22 mouse cellular contexts compared by ENCODE assay signal in genomic region chr5:51045872-51046271, GRCm38 (mm10).
DNase-seq lines count a peak whose midpoint lies in the region; ATAC-seq and TF ChIP-seq lines count a peak whose summit lies in the region.
"Had no signal": no experiment of that assay in that cellular context is flagged by ENCODE, and none has a peak within 500 bp of the region (broad histone marks: within the 10 kb centered on the region; RNA-seq: fewer than 3 reads in every experiment).

No protein-coding gene starts in this region.

- no peaks in the 10 kb centered on the region for H3K9me3 ChIP-seq in forebrain, embryonic 14.5 days (replicated peaks; ENCODE audit: control insufficient read depth, low read length)
- H3K9me3 ChIP-seq in forebrain, embryonic 10.5 days: no peaks in the 10 kb centered on the region
- H3K9me3 ChIP-seq in kidney, embryonic 16.5 days (ENCODE audit: low read length): no peaks in the 10 kb centered on the region
- H3K9me3 ChIP-seq: embryonic facial prominence, embryonic 12.5 days; heart, embryonic 15.5 days; limb, embryonic 10.5 days; stomach, embryonic 15.5 days had no signal

- no peak overlapping the region for H3K9ac ChIP-seq in forebrain, embryonic 14.5 days (ENCODE audit: low read length)
- no peak overlapping the region for H3K9ac ChIP-seq in kidney, embryonic 16.5 days (replicated peaks; ENCODE audit: low read length)
- H3K9ac ChIP-seq: embryonic facial prominence, embryonic 12.5 days; heart, embryonic 15.5 days; liver, postnatal 0 days; stomach, embryonic 15.5 days had no signal

- H3K27ac ChIP-seq in forebrain, embryonic 14.5 days (ENCODE audit: low read depth, low read length): no peak overlapping the region
- no peak overlapping the region for H3K27ac ChIP-seq in forebrain, embryonic 10.5 days
- no peak overlapping the region for H3K27ac ChIP-seq in kidney, adult 2 months (ENCODE audit: insufficient read depth, low read depth, low read length)
- no peak overlapping the region for H3K27ac ChIP-seq in kidney, embryonic 16.5 days (ENCODE audit: low read length)
- H3K27ac ChIP-seq: embryonic facial prominence, embryonic 12.5 days; heart, embryonic 15.5 days; kidney, postnatal 0 days; left cerebral cortex, adult 2 months; limb, embryonic 10.5 days; stomach, embryonic 15.5 days had no signal

- no peaks in the 10 kb centered on the region for H3K27me3 ChIP-seq in forebrain, embryonic 14.5 days (replicated peaks; ENCODE audit: control insufficient read depth, insufficient read depth, low read length)
- H3K27me3 ChIP-seq in forebrain, embryonic 10.5 days (ENCODE audit: poor library complexity, severe bottlenecking): no peaks in the 10 kb centered on the region
- no peaks in the 10 kb centered on the region for H3K27me3 ChIP-seq in kidney, adult 2 months (replicated peaks; ENCODE audit: control insufficient read depth, insufficient read depth, low read length)
- H3K27me3 ChIP-seq in kidney, embryonic 16.5 days (ENCODE audit: insufficient read depth, low read length): no peaks in the 10 kb centered on the region
- H3K27me3 ChIP-seq in Patski: no peaks in the 10 kb centered on the region
- H3K27me3 ChIP-seq: embryonic facial prominence, embryonic 12.5 days; heart, embryonic 15.5 days; megakaryocyte, embryonic 14.5 days; stomach, embryonic 15.5 days had no signal

- peak; percentile 25 for DNase-seq in forebrain, embryonic 14.5 days (ENCODE audit: low spot score)
- no peak for DNase-seq in forebrain, embryonic 10.5 days (ENCODE audit: extremely low spot score, low spot score)
- DNase-seq in kidney, adult 2 months: peak; percentile 9
- peak; percentile 91 for DNase-seq in 3T3-L1 (ENCODE audit: low read depth, low spot score)
- peak; percentile 100 for DNase-seq in Patski (ENCODE audit: low read depth, low spot score)
- DNase-seq: adrenal gland, postnatal 36 days; cerebellum, adult 18-20 months; gastrocnemius, postnatal 36 days; heart, postnatal 4 days; liver, postnatal 0 days; midbrain, embryonic 14.5 days; thymus, adult 18-20 months had no signal

- no peaks in the 10 kb centered on the region for H3K4me1 ChIP-seq in forebrain, embryonic 14.5 days (ENCODE audit: control insufficient read depth, insufficient read depth, low read length)
- H3K4me1 ChIP-seq in forebrain, embryonic 10.5 days: no peaks in the 10 kb centered on the region
- H3K4me1 ChIP-seq in kidney, adult 2 months (ENCODE audit: control insufficient read depth, insufficient read depth, low read length): 0 out of 2 replicates have a peak, but pooled peaks cover 2% of the 10 kb centered on the region
- H3K4me1 ChIP-seq in kidney, embryonic 16.5 days (ENCODE audit: insufficient read depth, low read length): no peaks in the 10 kb centered on the region
- H3K4me1 ChIP-seq: embryonic facial prominence, embryonic 12.5 days; megakaryocyte, embryonic 14.5 days; stomach, embryonic 15.5 days had no signal

- TF ChIP-seq CTCF in kidney, adult 2 months (conservative IDR thresholded peaks at IDR 0.05; ENCODE audit: insufficient read depth, insufficient read length, low read depth, low read length): no peak
- TF ChIP-seq CTCF in Patski (IDR thresholded peaks at IDR 0.05): no peak

- TF ChIP-seq POLR2A in kidney, adult 2 months (IDR thresholded peaks at IDR 0.05; ENCODE audit: low read depth, low read length): no peak

- no peaks in the 10 kb centered on the region for H3K36me3 ChIP-seq in forebrain, embryonic 14.5 days (ENCODE audit: control insufficient read depth, insufficient read depth, low read length)
- H3K36me3 ChIP-seq in forebrain, embryonic 10.5 days (replicated peaks): no peaks in the 10 kb centered on the region
- no peaks in the 10 kb centered on the region for H3K36me3 ChIP-seq in kidney, adult 2 months (ENCODE audit: control insufficient read depth, insufficient read depth, low read length)
- no peaks in the 10 kb centered on the region for H3K36me3 ChIP-seq in kidney, embryonic 16.5 days (ENCODE audit: insufficient read depth, low read length)
- H3K36me3 ChIP-seq: embryonic facial prominence, embryonic 12.5 days; heart, embryonic 15.5 days; limb, embryonic 10.5 days; stomach, embryonic 15.5 days had no signal

- H3K4me3 ChIP-seq in forebrain, embryonic 14.5 days (ENCODE audit: low read depth, low read length): no peak overlapping the region
- no peak overlapping the region for H3K4me3 ChIP-seq in forebrain, embryonic 10.5 days
- H3K4me3 ChIP-seq in kidney, adult 2 months (ENCODE audit: insufficient read depth, low read depth, low read length): no peak overlapping the region
- no peak overlapping the region for H3K4me3 ChIP-seq in kidney, embryonic 16.5 days (ENCODE audit: low read length)
- H3K4me3 ChIP-seq: embryonic facial prominence, embryonic 12.5 days; heart, embryonic 15.5 days; left cerebral cortex, adult 2 months; limb, embryonic 10.5 days; megakaryocyte, embryonic 14.5 days; stomach, embryonic 15.5 days had no signal

- CTCF ChIA-PET in Patski (lab: Charles Lee): interaction anchor here (1.2 to 2.2 kb wide), 2 partner anchors 9 to 402 kb away, joined by 4 to 6 read pairs; no protein-coding TSS in a partner anchor

- H3K4me2 ChIP-seq in forebrain, embryonic 14.5 days (ENCODE audit: low read length): no peak overlapping the region
- H3K4me2 ChIP-seq in kidney, embryonic 16.5 days (replicated peaks; ENCODE audit: low read depth, low read length): no peak overlapping the region
- H3K4me2 ChIP-seq: embryonic facial prominence, embryonic 12.5 days; heart, embryonic 15.5 days; stomach, embryonic 15.5 days had no signal

- in situ Hi-C loops in Patski (cut with MboI; ENCODE audit: low pct_unique_long_range_greater_than_20kb): loop anchor here (5.0 kb wide), 1 partner anchor 406 kb away; no protein-coding TSS in a partner anchor

- POLR2A ChIA-PET in Patski (lab: Charles Lee): interaction anchor here (0.6 kb wide), 1 partner anchor 264 kb away, joined by 4 read pairs; no protein-coding TSS in a partner anchor

- WGBS in forebrain, embryonic 14.5 days: 69% methylated on average over 2 of the region's 2 CpGs
- WGBS in forebrain, embryonic 10.5 days: 83% methylated on average over 2 of the region's 2 CpGs
- WGBS in kidney, adult 2 months: 86% methylated on average over 2 of the region's 2 CpGs
- 83% methylated on average over 2 of the region's 2 CpGs for WGBS in kidney, embryonic 16.5 days

- peak; percentile 50 for ATAC-seq in forebrain, embryonic 14.5 days
- ATAC-seq in kidney, embryonic 16.5 days (ENCODE audit: low FRiP score, low TSS enrichment): no peak
- peak; percentile 83 for ATAC-seq in Patski
- ATAC-seq in erythroblast, adult 5-6 weeks (replicated peaks; ENCODE audit: low FRiP score, poor library complexity, severe bottlenecking): no peak
- ATAC-seq: intestine, embryonic 16.5 days; liver, postnatal 0 days had no signal

Comparison
In these comparisons a context has a peak if more than half of its experiments do, and no peak if none do; other contexts are left out.
1. ATAC-seq: peak in forebrain, embryonic 14.5 days (single experiment) and Patski (single experiment); none in kidney, embryonic 16.5 days (single experiment) and erythroblast, adult 5-6 weeks (single experiment).